Mouse (Mus musculus): ENCODE measurements around the gene Fntb.

DNA sequence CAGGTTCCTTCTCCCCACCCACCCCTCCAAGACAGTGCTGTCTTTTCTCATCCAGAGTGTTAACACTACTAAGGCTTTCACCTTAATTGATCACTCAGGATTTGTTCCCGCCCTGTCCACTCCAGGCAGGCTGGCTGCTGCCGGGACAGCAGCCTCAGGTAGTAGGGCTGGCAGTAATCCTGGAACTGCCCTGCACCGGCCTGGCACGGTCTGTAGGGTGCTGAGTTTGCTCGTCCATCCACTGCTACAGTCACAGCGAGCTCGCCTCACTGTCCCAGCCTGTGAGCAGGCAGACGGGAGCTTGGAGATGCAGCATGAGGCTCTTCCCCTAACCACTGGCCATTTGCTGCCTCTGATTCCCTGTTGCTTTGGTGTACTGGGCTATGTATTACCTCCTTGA is 155.6 kb downstream of the Fntb start:
- no peak for TF ChIP-seq CTCF (conservative IDR thresholded peaks at IDR 0.05; ENCODE audit: insufficient read depth, insufficient read length, low read depth, low read length)
- no peak for TF ChIP-seq POLR2A (IDR thresholded peaks at IDR 0.05; ENCODE audit: low read depth, low read length)
